Mouse (Mus musculus) gastrocnemius, postnatal 4 days (tissue): Measurements from ENCODE around the gene Itga2. TPM values are rescaled to one million over a fixed set of nuclear protein-coding genes. Genes with fewer than 3 reads are reported as not detected.

Experiments used
- DNase-seq, 2 experiments: peaks; one replicate each; pipeline ENCODE4 v3.0.0; 2021 to 2022; ENCODE audit warnings: low spot score in 2 of 2, mixed read lengths in 2 of 2
- long read RNA-seq, 2 experiments: library from polyadenylated mRNA; stranded (forward); transcript quantifications; one replicate each; pipeline ENCODE4 v2.0.0; 2021
- total RNA-seq, 2 experiments: library from RNA; stranded (reverse); gene quantifications; 2 replicates each; pipeline ENCODE4 v1.2.3; 2021

The Itga2 gene
- 10 to 100 TPM; 13.1 to 14.1 TPM for total RNA-seq
- long read RNA-seq, experiment 1, partial matches to known transcripts: 0 of 5 reads
- long read RNA-seq, experiment 1, other reads (novel, unspliced or antisense): 5 of 5 reads
- long read RNA-seq, experiment 2, partial matches to known transcripts: 2 of 2 reads
- long read RNA-seq, experiment 2, other reads (novel, unspliced or antisense): 0 of 2 reads

DNA sequence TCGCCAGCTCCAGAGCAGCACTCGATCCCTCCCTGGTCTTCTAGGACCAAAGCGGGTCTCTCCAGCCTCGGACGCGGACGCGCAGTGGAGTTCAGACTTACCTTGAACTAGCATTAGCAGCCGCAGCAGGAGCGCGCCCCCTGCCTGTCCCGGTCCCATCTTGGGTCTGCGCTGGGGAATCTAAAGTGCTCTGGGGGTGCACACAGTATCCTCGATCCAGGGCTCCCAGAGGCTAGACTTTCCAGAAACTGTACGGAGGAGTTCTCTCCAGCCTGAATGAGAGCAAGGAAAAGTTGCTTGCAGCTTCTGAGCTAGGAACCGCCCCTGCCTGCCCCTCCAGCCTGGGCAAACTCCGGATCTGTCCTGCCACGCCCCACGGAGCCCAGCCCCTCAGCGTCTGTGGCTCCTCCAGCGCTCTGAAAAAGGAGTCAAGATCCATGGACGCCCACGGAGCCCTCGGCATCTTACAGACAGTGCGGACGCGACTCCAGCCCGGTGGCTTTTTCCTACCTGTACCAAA, at the start of gene Itga2:
Itga2 (minus strand) TSS at position 326 of the 520 bp plus-strand sequence.
- DNase-seq: peak; percentile 58 to 76

DNA sequence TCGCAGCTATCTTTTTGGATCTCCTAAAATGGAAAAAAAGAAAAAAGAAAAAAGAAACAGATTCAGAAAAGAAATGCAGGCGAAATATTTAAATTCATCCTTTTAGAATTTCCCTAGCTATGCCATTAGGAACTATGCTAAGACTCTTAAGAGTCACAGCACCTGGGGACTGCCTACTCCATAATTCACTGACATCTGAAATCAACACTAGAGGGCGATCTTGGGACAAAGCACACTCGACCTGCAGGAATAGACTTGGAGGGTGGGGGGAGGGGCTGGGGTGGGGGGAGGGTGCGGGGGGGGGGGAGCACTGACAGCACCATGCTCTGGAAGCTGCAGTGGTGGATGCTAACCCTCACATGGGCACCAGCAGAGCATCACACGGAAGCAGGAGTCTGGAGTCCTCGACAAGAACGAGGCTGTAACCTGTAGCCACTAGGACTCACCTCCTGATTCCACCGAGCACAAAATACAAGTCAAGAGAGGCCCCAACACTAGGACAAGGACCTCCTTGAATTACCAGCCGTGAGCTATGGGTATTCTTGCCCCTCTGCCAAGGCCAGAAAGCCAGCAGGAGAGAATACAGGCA, 49.0 kb upstream of the Itga2 start:
- DNase-seq: no peak

DNA sequence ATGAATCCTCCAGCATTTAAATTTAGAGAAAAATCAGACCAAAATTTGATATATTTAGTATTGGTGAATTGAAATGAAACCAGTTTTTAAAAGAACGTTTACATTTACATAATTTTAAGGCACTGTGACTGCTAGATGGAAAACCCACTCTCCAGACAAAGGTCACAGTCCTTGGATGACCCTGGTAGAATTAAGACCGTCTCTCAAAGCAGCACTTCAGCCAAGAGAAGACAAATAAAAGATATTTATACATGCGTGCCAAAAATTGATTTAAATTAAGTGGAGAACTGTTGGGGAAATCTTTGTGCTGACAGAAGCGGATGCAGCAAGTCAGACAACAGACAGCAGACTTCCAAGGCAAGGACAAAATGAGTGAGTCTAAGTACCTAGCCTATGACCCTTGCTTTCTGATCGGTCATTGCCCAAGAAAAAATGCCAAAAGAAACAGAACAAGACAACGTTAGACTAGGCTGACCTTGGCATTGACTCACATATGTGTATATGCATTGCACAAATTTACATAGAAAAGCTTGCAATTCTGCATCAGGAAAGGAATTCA, 42.7 kb upstream of the Itga2 start:
- no peak for DNase-seq

DNA sequence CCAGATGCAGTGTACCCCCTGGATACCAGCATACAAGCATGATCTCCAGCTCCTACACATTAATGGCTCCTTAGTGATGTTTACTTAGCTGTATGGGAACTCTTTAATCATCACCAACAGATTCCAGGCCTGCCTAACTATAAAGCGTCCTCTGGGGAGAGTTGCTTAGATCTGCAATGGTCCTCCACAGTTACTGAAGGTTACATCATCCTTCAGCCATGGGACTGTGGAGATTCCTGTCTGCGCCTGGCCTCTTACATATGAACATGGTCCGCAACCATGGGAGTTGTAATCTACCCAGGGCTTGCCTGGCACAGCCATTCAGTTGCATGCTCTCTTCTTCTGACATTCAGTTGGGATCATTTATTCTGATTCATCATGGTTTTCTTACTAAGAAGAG, 40.0 kb upstream of the Itga2 start:
- DNase-seq: no peak

DNA sequence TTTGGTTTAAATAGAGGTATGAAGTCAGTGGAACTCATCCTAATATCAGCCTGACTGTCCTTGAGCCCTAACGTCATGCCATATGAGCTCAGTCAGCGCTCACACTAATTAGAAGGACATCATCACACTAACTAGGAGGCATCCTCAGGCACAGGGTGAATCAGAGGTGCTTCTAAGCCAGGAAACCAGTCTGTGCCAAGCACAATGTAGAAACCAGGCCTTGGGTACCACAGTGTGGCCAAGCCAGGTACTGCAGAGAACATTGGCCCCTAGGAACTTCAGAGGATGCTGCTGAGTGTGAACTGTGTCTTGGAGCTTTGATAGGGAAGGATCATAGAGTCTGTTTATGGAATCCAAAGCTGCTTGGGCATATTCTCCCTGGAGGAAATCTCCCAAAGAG, 32.3 kb upstream of the Itga2 start:
- peak; percentile 58 to 74 for DNase-seq

DNA sequence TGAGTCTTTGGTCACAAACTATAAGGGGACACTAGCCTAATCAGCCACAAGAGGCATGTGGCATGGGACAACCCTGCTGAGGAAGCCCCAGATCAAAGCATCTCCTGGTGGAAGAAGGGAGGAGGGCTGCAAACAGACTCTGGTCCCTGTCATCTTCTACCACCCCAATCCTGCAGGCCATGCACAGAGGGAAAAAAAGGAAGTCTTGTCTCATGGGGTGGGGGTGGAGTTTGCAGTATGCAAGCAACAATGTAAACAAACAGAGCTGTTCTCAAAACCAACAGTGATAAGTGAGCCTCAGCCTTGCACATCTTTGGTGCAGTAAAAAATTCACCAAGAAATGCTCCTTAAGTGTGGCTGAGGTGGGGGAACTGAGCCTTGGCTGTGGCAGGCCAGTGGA, 22.6 kb upstream of the Itga2 start:
- no peak for DNase-seq

DNA sequence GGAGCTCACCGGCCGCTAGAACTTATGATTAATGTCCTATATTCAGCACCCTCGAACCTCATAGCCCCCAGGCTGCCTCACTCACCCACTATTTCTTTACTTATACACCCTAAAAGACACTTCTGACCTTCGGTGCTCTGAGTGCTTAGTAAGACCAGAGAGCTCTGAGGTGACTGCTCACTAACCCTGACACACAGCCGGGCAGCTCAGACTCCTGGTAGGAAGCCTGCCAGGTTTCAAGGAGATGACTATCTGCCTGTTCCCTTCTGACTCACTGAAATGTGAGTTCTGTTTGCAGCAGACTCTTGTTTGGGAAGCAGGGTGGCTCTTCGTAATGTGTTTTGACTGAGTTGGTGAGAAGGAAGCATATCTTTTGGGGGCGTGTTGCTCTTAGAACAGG, 1.6 kb upstream of the Itga2 start:
- DNase-seq: no peak

DNA sequence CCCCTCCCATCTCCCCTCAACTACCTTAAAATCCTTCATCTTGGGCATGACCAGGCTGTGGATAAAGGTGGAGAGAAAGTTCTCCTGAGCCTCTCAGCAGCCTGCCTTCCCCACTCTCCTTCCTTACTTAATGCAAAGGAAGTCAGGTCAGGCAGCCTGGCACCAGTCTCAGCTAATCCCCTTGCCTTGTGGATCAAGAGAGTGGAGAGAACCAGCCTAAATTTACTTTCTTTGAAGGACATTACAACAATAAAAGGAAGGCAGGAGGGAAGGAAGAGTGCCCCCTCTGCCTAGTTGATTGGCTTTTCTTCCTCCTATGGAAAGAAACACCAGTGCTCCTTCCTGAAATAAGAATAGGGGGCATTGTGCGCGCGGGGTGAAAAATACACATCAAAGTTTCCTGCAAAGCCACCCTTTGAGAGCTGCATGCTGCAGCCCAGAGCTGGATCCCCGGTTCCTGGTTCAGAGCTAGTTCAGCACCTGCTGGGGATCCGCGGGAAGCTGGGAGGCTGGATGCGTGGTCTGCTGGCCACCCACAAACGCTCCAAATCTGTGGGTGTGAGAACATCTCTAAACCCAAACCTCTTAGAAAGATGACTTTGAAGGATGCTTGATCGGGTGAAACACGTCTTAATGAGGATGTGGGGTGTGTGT, 777 bp downstream of the Itga2 start:
- peak in 1 of 2 experiments; percentile 33 for DNase-seq

DNA sequence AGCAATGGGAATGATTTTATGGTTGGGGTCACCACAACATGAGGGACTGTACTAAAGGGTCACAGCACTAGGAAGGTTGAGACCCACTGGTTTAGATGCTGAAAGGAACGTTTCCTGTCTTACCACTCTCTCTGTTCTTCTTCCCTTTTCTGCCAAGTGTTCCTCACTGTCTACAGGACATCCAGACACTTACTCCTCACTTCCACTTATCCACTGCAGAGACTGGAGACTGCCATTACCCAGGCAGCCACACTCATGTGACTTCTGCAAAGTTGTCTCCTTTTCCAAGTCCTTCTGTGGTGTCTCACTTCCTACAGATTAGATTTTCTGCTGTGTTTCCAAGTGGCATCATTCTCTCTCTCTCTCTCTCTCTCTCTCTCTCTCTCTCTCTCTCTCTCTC, 7.1 kb downstream of the Itga2 start:
- DNase-seq: no peak

DNA sequence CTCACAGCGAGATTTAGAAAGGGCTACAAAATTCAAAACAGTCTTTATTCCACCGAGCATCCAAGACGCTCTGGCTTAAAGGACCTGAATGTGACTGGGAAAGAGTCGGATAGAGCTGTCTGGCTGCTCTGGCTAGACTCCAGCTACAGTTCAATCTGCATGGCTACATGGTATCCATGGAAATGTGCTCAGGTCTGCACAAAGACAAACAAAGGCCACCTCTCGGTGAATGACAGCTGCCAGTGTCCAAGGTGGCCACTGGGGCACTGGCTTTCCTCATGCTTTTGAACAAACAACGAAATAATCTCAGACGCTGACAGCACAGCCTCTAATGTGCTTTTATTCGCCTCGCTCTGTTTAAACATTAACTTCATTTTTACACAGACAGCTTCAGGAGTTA, 8.6 kb downstream of the Itga2 start:
- DNase-seq: no peak

DNA sequence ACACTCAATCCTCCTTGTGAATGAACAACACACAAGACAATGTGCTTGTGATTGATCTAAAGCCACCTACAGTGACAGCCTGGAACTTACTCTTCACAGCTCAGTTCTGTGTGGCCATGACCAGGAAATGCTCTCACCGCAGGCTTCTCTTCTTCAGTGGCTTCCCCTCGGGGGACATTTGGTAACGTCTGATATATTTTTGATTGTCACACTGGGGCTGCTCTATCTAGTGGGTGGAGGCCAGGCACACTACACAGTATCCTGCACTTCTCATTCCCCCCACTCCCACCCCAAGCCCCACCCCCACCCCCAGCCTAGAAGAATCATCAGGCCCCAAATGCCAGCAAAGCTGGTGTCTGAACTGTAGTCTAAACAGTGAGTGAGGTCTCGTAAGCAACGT, 16.1 kb downstream of the Itga2 start:
- no peak for DNase-seq

DNA sequence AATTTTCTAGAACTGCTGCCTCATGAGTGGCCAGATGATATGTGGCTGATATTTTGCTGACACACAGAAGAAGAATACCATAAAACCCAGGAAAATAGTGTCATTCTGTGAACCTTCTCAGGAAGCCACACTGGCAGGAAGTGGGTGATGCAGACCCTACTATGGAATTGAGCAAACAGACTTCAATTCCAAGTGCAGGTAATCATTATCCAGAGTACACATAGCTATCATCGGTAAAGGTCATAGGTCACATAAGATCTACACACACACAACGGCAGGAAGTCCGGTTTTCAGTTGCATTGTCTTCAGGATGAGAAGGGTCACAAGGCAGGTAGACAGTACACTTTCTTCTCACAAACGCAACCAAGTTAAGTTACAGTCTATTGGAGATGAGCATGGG, 16.9 kb downstream of the Itga2 start:
- no peak for DNase-seq

DNA sequence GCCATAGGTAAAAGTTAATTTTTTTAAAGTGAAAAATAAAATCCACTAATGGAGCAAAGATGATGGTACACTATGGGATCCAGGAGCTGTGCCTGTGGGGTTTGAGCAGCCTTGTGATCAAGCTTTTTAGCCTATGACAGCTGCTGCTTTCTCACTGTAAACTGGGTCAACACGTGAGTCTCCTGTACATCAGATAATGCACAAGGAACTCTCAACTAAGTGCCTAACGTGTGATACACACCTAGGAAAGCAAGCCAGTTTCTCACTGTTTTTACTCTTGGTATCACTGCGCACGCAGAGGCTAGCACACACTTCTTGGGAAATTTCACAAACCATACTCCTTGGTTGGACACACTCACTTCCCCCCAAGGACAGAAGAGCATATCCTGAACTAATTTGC, 17.3 kb downstream of the Itga2 start:
- no peak for DNase-seq

DNA sequence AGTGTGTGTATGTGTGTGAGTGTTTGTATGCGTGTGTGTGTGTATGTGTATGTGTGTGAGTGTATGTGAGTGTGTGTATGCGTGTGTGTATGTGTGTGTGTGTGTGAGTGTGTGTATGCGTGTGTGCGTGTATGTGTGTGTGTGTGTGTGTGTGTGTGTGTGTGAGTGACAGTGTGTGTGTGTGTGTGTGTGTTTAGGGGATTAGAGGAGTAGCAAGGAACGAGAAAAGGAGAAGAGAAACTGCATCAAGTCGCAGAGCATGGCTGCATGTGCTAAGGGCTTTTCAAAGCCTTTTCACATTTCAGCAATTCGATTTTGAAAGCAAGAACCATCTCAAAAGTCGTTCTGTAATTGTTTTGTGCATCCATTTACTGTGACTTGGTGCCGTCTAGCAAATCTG, 21.3 kb downstream of the Itga2 start:
- no peak for DNase-seq

DNA sequence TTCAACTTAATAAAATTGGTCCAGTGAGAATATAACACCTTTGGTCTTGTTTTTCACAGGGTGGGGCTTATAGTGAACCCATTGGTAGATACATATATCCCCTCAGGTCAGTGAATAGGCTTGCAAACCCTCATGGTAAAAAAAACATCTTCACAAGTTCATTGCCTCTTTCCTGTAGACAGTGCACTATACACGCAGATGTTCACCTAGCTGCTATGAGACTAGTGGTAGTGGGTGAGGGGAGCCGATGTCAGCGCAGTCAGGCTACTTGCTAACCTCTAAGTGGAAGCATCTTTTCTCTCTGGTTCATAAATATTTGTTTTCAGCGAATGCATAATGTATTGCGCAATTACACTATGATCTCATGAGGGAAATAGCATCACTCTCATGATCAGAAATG, 22.4 kb downstream of the Itga2 start:
- no peak for DNase-seq

DNA sequence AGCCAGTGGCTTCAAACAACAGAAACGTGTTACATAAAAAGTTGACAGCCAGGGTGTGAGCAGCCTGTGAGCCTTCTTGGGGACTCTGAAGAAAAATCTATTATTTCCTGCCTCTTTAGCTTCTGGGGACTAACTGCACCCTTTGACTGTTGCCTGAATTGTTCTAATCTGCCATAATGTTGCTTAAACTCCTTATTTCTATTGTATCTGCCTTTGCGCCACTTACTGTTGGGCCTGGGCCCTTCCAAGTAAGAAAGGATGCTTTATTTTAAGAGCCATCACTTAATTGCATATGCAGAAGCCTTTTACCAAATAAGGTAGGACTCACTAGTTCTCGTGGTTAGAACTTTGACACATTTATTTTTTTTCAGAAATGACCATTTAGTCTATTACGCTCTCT, 24.0 kb downstream of the Itga2 start:
- DNase-seq: no peak

DNA sequence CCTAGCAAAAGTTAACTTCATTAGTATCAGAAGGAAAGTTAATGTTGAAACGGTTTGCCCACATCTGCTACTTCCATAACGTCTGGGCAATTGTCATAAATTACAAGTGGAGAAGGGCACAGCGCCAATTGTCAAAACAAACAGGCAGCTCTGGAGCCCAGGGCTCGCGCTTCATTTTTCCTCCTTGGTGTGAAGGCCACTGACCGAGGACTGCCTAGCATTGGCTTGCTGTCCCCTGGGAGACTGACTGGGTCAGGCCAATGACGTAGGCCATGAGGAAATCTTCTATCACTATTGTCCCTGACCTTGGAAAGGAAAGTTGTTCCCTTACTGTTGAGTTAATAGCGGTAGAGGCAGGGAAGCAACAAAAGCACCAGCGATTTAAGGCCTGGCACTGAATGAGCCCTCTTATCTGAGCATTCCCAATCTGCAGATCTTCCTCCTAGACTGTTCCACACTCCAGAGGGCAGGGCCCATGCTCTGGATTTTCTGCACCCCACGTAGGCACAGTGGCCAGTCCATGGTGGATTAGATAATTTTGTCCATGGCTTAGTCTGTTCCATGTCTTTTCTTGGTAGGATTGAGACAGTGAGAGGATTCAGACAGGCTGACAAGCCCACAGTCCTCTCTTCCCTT, 35.0 kb downstream of the Itga2 start:
- DNase-seq: peak in 1 of 2 experiments; percentile 42

DNA sequence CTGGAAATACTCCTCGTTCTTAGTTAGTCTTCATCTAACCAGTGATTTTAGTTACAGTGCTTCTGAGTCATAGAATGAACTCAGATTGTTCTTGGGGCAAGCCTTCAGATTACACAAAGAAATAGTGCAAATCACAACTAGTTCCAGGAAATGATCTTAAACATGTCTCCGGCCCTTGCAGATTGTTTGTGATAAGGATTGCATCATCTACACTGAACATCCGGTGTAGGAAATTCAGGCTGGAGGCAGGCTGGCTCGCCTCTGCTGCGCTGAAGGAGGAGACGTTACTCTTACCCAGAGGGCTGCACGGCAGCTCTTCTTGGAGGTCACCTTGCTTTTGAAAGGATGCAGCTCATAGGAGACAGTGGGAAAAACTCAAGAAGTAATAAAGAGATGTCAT, 36.0 kb downstream of the Itga2 start:
- DNase-seq: no peak

DNA sequence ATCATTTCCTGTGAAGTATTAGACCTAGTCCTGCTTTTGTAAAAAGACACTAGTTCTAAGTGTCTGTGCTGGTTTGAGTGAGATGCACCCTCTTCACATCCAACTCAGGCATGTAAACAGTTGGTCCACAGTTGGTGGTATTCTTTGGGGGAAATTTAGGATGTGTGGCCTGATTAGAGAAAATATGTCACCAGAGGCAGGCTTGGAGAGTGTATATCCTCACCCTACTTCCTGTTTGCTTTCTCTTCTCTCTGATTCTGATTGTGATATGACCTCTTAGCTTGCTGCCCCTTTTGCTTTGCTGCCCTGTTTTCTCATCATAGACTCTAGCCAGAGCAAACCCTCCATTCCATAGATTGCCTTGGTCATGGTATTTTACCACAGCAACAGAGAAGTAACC, 37.2 kb downstream of the Itga2 start:
- DNase-seq: no peak

DNA sequence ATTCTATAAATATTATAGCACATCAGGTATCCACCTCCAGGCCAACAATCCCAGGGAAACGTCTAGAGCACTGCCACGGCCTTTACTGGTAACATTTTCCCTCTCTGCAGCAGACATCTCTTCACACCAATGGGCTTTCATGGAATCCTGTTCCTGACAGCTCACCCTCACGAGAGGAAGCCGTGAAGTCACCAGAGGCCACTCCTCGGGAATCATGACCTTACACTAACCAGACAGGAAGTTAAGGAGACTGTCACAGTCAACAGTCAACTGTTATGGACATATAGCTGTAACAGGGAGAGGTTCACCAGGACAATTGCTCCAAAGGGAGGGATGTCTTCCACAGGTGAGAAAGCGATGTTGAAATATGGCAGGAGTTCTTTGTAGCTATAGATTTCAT, 40.2 kb downstream of the Itga2 start:
- no peak for DNase-seq

DNA sequence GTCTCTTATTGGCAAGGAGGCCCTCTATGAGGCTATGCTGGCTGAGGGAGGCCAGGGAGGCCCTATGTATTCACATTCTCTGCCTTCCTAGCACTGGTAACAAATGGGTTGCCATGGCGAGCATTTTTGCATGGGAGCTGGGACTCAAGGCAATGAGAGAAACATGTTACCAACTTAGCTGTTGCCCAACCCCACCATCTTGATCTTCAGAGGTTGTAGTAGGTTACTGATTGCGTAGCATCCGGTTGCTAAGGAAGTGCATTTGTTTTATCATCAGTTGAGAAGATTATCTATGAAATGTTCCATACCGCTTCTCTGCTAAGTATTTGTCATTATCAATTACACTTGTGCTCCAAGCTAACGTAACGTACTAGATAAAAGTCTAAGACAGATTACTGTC, 44.2 kb downstream of the Itga2 start:
- no peak for DNase-seq

DNA sequence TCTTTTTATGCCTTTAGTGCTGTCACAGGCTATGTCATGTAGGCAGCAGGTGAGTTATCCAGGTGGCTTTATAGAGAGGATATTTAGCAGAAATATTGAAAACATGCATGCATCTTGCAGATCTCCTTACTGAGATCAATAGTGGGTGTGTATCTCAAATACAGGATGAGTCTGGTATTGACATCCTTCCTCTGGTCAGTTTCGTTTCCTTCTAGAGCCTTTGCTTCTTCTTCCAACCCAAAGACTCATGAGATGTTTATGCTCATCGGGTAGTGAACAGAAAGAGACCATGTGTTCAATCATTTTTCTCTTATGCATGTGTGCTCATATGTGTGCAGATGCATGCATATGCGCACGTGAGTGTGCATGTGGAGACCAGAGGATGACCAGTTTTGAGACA, 44.6 kb downstream of the Itga2 start:
- no peak for DNase-seq
